Mouse (Mus musculus): ENCODE data around the gene Begain.
A peak's percentile ranks its signal among the peaks of the same experiment; 100 is the strongest.

The Begain gene

GRCm38 (mm10) chr12:109068167-109068653 is at the start of gene Begain:
TSS of gene Begain (minus strand) at chr12:109068217.
- peak in 1 of 2 experiments; percentile 31 for DNase-seq

DNA sequence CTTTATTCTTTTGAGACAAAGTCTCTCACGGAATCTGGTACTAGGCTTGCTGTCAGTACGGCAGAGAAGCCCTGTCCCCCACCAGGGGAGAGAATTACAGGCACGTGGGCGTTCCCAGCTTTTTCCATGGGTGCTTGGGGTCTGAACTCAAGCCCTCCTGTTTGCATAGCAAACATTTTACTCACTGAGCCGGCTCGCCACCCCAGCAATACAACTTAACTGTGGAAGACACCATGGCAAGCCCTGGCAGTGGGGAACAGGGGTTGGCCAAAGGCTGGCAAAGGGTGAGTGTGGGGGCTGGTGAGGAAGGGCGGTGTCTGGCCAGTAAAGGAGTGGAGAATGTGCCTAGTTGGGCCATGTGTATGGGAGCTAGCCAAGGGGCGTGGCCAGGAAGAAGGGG is 47.7 kb upstream of the Begain start:
- DNase-seq, result peak in 1 of 2 experiments; percentile 59

DNA sequence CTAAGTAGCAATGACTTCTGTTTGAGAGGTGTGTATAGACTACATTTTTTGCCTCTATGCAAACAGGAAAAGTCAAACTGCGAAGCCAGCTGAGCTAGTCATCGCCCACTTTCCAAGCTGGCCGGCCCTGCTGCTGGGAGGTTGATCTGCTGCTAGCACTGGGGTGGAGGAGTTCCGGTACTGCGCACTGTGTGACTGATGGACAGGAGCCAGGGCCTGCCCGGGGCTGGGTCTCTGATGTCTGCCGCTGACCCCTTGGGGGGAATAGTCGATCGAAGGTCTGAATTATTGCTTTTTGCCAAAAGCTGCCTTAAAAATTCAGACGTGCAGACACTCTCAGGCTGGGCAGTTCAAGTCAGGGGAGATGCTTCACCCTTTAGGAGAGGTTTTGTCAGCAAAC is 47.1 kb upstream of the Begain start:
- DNase-seq, result peak; percentile 38 to 48

DNA sequence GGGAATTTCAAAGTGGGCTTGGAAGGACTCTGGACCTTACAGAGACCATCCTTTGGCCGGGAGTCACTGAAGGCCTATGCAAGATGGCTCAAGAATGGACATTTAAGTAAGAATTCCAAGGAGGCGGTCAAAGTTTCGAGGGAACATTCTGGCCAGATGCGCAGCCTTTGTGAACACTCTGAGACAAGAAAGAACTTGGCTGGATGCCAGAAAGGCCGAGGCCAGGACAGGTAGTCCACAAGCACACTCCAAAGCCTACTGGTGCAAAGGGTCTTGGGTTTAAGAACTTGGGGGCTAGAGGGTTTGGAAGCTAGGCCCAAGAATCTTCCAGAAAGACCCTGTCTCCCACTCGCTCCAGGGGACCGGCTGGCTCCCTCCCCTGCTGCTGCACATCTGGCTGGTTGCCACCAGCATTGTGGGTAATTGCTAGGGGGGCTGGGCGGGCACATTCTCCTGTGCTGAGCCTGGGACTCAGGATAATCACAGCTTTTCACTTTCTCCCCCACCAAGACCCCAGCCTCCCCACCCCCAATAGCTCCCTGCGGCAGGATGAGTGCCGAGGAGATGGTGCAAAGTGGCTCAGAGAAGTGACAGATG is 45.1 kb upstream of the Begain start:
- peak; percentile 35 to 44 for DNase-seq

DNA sequence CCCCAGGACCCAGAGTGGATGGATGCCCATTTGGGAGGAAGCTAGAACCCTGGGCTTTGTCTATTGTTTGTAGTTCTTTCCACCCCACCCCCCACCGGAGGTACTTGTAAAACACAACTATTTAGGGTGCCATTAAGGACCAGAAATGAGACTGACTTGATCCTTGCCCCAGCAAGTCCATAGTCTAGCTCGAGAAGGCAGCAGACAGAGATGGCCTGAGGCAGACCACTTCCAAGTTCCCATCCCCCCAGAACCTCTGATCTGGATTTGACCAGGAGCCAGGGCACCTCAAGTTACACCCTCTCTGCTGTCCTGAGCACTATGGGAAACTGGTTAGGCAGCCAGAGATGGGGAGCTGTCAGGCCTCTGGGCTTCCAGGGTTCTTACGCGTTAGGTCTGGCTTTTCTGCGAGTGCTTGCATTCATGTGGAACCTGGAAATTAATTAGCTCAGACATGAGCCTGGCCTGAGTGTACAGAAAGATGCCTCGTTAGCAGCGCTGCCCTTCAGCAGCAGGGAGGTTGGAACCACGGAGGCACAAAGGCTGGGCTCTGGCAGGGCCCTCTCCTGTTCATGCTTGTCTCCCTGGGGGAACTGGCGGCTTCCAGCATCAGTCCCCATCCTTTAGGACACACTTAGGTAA is 44.5 kb upstream of the Begain start:
- peak; percentile 36 to 48 for DNase-seq

DNA sequence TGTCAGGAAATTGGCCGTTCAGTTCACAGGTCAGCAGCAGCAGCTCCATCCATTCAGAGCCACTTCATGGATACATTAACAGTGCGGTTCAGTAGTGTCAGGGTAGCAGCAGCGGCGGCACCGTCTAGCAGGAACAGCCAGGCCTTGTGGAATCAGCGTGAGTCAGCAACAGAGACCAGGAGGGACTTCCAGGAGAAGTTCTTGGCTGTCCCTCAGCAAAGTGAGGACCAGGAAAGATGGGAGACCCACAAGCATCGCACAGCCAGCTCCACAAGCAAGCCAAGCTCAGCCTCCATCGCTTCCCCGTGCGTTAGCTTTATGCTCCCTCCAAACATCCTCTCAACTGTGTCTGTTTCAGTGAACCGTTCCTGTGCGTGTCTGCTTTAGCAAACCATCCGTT is 40.9 kb upstream of the Begain start:
- DNase-seq, result no peak

DNA sequence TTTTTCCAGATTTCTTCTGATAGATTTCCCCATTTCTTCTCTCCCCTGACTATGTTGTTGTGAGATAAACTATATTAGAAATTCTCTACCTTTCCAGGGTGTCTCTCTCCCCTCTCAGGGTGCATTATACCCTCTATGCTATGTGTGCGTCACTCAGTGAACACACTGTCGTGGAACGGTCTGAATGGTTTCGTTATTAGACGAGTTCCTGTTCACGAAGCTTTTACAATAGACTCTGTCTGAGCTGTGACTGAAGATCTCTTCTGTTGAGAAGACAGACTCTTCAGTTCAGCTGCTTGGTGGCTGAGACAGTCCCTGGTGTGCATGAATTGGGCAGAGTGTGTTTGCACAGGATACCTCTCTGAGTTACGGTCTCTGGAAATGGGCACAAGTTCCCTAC is 32.4 kb upstream of the Begain start:
- DNase-seq, result no peak

GRCm38 (mm10) chr12:109090456-109091130 is 22.6 kb upstream of the Begain start:
- DNase-seq, result peak; percentile 48 to 54

DNA sequence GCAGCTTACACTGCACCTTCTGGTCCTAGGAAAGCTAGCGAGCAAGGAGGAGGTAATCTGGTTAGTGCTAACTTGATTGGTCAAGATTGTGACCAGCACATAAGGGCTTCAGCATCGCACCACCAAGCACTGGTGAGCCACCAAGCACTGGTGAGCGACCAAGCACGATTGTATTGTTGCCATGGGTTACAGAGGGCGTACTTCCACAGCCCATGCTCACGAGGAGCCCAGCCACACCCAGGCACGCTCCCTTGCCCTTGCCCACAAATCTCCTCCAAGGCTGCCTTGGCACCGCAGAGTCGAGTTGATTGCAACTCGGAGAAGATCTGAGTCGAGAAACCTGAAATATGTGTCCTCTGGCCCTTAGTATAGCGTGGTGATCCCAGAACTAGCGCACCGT is 22.0 kb upstream of the Begain start:
- DNase-seq, result peak; percentile 29 to 35

GRCm38 (mm10) chr12:109086111-109086510 is 18.1 kb upstream of the Begain start:
- no peak for DNase-seq

- DNase-seq, result peak; percentile 87 to 94
Measured at GRCm38 (mm10) chr12:109085674-109086073, 17.7 kb upstream of the Begain start.

DNA sequence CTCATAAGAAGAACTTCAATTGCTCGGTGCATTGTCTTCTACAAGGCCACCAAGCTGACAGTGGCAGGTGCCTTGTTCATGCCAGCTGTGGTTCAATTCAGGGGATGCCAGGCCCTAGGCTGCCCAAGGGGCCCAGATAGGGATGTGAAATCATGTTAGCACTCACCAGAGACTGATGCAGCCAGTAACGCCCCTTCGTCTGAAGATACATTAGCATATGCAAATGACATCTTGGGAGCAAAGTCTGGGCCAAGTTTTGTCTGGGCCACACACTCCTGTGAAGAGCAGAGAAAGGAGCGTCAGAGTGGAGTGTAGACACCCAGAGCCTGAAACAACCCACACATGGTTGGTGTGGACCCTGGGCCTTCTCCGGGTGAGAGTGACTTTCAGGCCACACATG is 17.0 kb upstream of the Begain start:
- peak; percentile 30 to 33 for DNase-seq

GRCm38 (mm10) chr12:109083476-109083875 is 15.5 kb upstream of the Begain start:
- DNase-seq, result no peak

- no peak for DNase-seq
Measured at GRCm38 (mm10) chr12:109077036-109077435, 9.0 kb upstream of the Begain start.

DNA sequence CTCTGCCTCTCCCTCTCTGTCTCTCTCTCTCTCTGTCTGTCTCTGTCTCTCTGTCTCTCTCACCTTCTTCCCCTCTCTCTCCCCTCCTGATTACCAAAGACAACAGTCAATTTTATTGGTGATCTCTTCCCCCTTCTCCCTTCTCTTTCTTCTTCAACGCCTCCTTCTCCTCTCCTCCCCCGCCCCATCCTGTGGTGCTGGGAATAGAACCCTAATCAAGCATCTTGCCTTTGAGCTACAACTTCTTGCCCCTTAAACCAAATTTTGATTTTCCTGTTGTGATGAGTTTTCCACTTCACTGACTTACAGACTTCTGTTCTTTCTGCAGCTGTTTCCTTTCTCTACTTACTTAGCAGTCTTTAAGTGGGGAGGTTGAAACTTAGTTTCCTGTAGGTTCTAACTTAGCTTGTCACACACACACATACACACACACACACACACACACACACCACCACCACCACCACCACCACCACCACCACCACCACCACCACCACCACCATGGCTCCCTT is 6.8 kb upstream of the Begain start:
- DNase-seq, result no peak

GRCm38 (mm10) chr12:109074106-109074505 is 6.1 kb upstream of the Begain start:
- no peak for DNase-seq

GRCm38 (mm10) chr12:109071248-109071647 is 3.2 kb upstream of the Begain start:
- peak; percentile 78 to 87 for DNase-seq

DNA sequence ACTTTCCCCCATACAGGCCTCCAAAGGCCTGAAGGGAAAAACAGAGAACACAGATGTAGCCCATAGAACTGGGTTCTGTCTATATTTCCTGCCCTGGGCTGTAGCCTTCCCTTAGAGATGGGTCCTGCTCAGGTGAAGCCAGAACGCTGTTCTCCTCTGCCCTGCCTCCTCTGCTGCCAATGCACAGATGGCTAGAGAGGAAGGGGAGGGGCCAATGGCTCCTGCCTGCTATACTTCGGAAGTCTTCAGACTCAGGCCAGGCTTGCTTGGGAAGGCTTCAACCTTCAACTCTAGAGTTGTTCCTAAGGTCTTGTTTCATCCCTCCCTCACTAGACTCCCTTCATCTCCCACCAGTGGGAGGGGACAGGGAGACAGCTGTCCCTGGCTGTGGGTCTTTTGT is 1.7 kb upstream of the Begain start:
- DNase-seq, result peak; percentile 56 to 65

- no peak for DNase-seq
Measured at GRCm38 (mm10) chr12:109068738-109069137, 721 bp upstream of the Begain start.

GRCm38 (mm10) chr12:109067561-109068135 is 369 bp downstream of the Begain start:
- DNase-seq, result peak; percentile 32 to 52

GRCm38 (mm10) chr12:109058660-109059059 is 9.4 kb downstream of the Begain start:
- DNase-seq, result no peak

DNA sequence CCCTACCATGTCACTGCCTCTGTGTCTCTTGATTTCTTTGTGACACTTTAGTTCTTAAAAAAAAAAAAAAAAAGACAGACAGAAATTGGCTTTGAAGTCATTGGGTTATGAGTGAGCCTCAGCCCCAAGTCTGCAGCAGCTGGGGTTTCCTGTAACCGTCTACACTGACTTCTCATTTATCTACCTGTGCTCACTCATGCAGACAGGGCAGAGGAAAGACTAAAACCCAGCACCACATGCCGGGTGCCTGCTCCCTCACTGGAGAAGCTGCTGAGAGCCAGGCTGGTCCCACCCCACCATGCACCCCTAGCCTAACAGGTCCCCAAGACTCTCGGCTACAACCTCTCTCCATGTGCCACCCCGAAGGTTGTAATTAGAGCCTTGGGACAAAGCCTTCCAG is 10.3 kb downstream of the Begain start:
- DNase-seq, result no peak
